Mouse (Mus musculus) lung, postnatal 0 days (tissue): Measurements from ENCODE around the gene Copb2. TPM values are rescaled to one million over a fixed set of nuclear protein-coding genes. Genes with fewer than 3 reads are reported as not detected.

ENCODE experiments used
- ATAC-seq: fragments of 200-750 bp; cut with Nextera tagmentation; 2 replicates; pipeline ENCODE4 v1.8.0; 2017; ENCODE audit warnings: moderate library complexity
- DNase-seq: peaks from one replicate; pipeline ENCODE4 v3.0.0-alpha.2; 2016; ENCODE audit warnings: low spot score
- H3K27ac ChIP-seq: fragments of 300-500 bp; sonication (generic); 2 replicates; pipeline ENCODE4 v1.5.1; 2014; ENCODE audit warnings: antibody characterized with exemption, mild to moderate bottlenecking, low read length, mixed read lengths
- H3K27me3 ChIP-seq: fragments of 300-500 bp; sonication (generic); replicated peaks from 2 replicates; pipeline ENCODE4 v1.6.1; 2014; ENCODE audit warnings: low read length, mixed read lengths; ENCODE audit not compliant: insufficient read depth
- H3K36me3 ChIP-seq: fragments of 300-500 bp; sonication (generic); 2 replicates; pipeline ENCODE4 v1.6.1; 2014; ENCODE audit warnings: low read length, mixed read lengths; ENCODE audit not compliant: insufficient read depth
- H3K4me1 ChIP-seq: fragments of 300-500 bp; sonication (generic); 2 replicates; pipeline ENCODE4 v1.6.1; 2014; ENCODE audit warnings: antibody characterized with exemption, low read depth, low read length, mixed read lengths; ENCODE audit not compliant: insufficient read depth
- H3K4me2 ChIP-seq: fragments of 300-500 bp; sonication (generic); replicated peaks from 2 replicates; pipeline ENCODE4 v1.6.1; 2014; ENCODE audit warnings: low read depth, mild to moderate bottlenecking, low read length, moderate library complexity, mixed read lengths
- H3K4me3 ChIP-seq: fragments of 300-500 bp; sonication (generic); 2 replicates; pipeline ENCODE4 v1.5.1; 2014; ENCODE audit warnings: low read depth, low read length
- H3K9ac ChIP-seq: fragments of 300-500 bp; sonication (generic); replicated peaks from 2 replicates; pipeline ENCODE4 v1.6.1; 2014; ENCODE audit warnings: low read depth, mild to moderate bottlenecking
- H3K9me3 ChIP-seq: fragments of 300-500 bp; sonication (generic); 2 replicates; pipeline ENCODE4 v1.6.1; 2016; ENCODE audit warnings: low read length, mixed read lengths
- CTCF ChIP-seq: IDR thresholded peaks from 2 replicates; pipeline ENCODE4 v1.5.1; 2016; ENCODE audit warnings: antibody characterized with exemption, mild to moderate bottlenecking
- EP300 ChIP-seq: IDR thresholded peaks from 2 replicates; pipeline ENCODE4 v1.6.1; 2016; ENCODE audit warnings: antibody characterized with exemption, mild to moderate bottlenecking, control low read depth
- WGBS: fragments of 180-500 bp; shearing (Covaris S2); extraction: QIAGEN DNeasy Blood & Tissue Kit; methylation state at CpG from one replicate; pipeline ENCODE4 v1.1.7; 2014; 5-methylcytosine and 5-hydroxymethylcytosine counted together
- polyA plus RNA-seq: library from polyadenylated mRNA; unstranded; fragments of >200 nt; fragmentation: Nextera tagmentation; extraction: Ambion mirVana; gene quantifications from 2 replicates; pipeline ENCODE4 v1.2.1, GENCODE M21; 2015

Copb2 gene
- polyA plus RNA-seq, 1 experiment from 2014 or later: 87.5 TPM

GRCm38 (mm10) chr9:98633287-98634162 lies 70.0 kb downstream of the Copb2 start:
- no peak overlapping the region for H3K4me3 ChIP-seq
- H3K9me3 ChIP-seq: no peaks in the 10 kb centered on the region
- WGBS: 59% methylated on average over 13 of the region's 13 CpGs
- H3K9ac ChIP-seq: no peak overlapping the region
- H3K4me2 ChIP-seq: no peak overlapping the region
- H3K27me3 ChIP-seq: no peaks in the 10 kb centered on the region
- TF ChIP-seq EP300 (no peak), CTCF (no peak)
- ATAC-seq: no peak
- no peak for DNase-seq
- no peaks in the 10 kb centered on the region for H3K36me3 ChIP-seq
- no peaks in the 10 kb centered on the region for H3K4me1 ChIP-seq
- H3K27ac ChIP-seq: no peak overlapping the region

Other genes starting within 250 kb of the Copb2 start
- gene Rbp1, start 140.8 kb upstream of the Copb2 start, polyA plus RNA-seq: 67.5 and 72.6 TPM in 2 replicates
- gene Rbp2, start 77.6 kb upstream of the Copb2 start, polyA plus RNA-seq: 2.5 and 3.8 TPM in 2 replicates
- gene Mrps22, start 37.9 kb downstream of the Copb2 start, polyA plus RNA-seq: 16.3 and 18.7 TPM in 2 replicates